Mouse (Mus musculus) E14TG2a.4 (cell line): ENCODE data around the gene Crb2.

ENCODE experiments used
- CTCF ChIP-seq: conservative IDR thresholded peaks from 2 replicates; pipeline ENCODE4 v1.5.1; 2014; ENCODE audit warnings: low read length
- POU5F1 ChIP-seq: IDR thresholded peaks from 2 replicates; pipeline ENCODE4 v1.6.1; 2014; ENCODE audit warnings: low read length, borderline replicate concordance

- TF ChIP-seq CTCF (no peak), POU5F1 (no peak)
Observed at GRCm38 (mm10) chr2:37839922-37840321, 63.9 kb downstream of the Crb2 start.
